ENCODE assay signal across 8 mouse cellular contexts in the genomic region with DNA sequence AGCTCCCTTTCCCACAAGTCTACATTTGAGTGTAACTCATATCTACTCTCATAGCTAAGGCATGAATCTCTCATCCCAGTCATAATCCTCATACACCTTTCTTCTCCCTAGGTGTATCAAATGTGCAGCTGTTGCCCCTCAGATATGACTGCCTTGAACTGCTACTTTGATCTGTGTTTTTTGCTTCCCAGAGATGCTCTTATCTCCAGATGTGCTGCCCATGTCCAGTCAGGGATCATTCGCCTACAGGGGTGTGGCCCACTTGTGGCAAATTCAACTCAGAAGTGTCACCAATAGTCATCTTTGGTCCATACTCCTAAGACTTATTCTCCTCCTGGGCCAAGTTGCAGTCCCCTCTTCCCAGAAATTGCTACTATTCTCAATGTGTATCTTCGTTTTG. TPM values are rescaled to one million over a fixed set of nuclear protein-coding genes. Genes with fewer than 3 reads are reported as not detected.
A peak's percentile ranks its signal among the peaks of the same experiment; 100 is the strongest.
DNase-seq lines count a peak whose midpoint lies in the region; ATAC-seq and TF ChIP-seq lines count a peak whose summit lies in the region.

No protein-coding gene starts in this region.

- no peak overlapping the region for H3K27ac ChIP-seq in kidney, adult 2 months (ENCODE audit: insufficient read depth, low read depth, low read length)
- H3K27ac ChIP-seq in hindbrain, embryonic 14.5 days: peak overlapping the region; percentile 88; the same call in 1 of the 2 replicates
- no peak overlapping the region for H3K27ac ChIP-seq in midbrain, embryonic 13.5 days

- peak overlapping the region; percentile 63 for H3K9ac ChIP-seq in hindbrain, embryonic 14.5 days
- H3K9ac ChIP-seq in midbrain, embryonic 13.5 days (replicated peaks): peak overlapping the region; percentile 69

- ATAC-seq in hindbrain, embryonic 14.5 days (ENCODE audit: low FRiP score): 0 out of 2 replicates have a peak, but pooled peaks have one; percentile 0
- ATAC-seq in midbrain, embryonic 13.5 days: no peak; the same call in none of the 2 replicates

- no peaks in the 10 kb centered on the region for H3K9me3 ChIP-seq in hindbrain, embryonic 14.5 days (ENCODE audit: control insufficient read depth, low read length)
- H3K9me3 ChIP-seq in midbrain, embryonic 13.5 days: no peaks in the 10 kb centered on the region

- no peak for DNase-seq in kidney, adult 2 months
- DNase-seq in kidney, postnatal 36 days: no peak
- DNase-seq in c-Kit-negative CD71-positive TER-119-positive erythroid progenitor cells, embryonic 14.5 days (ENCODE audit: low read depth, low spot score): peak; percentile 32
- DNase-seq in hindbrain, embryonic 14.5 days (ENCODE audit: low spot score): no peak
- no peak for DNase-seq in right cerebral cortex, postnatal 36 days (ENCODE audit: low spot score in 2 of 2)
- no peak for DNase-seq in thymus, postnatal 14 days
- no peak for DNase-seq in frontal cortex, postnatal 25 days (ENCODE audit: low spot score in 2 of 2)

- no peaks in the 10 kb centered on the region for H3K27me3 ChIP-seq in kidney, adult 2 months (replicated peaks; ENCODE audit: control insufficient read depth, insufficient read depth, low read length)
- H3K27me3 ChIP-seq in hindbrain, embryonic 14.5 days (ENCODE audit: control insufficient read depth, insufficient read depth, low read length): no peaks in the 10 kb centered on the region
- no peaks in the 10 kb centered on the region for H3K27me3 ChIP-seq in midbrain, embryonic 13.5 days

- H3K36me3 ChIP-seq in kidney, adult 2 months (ENCODE audit: control insufficient read depth, insufficient read depth, low read length): no peaks in the 10 kb centered on the region
- H3K36me3 ChIP-seq in hindbrain, embryonic 14.5 days (replicated peaks; ENCODE audit: control insufficient read depth, insufficient read depth): peaks cover 42% of the 10 kb centered on the region
- peaks cover 50% of the 10 kb centered on the region for H3K36me3 ChIP-seq in midbrain, embryonic 13.5 days

- peak overlapping the region; percentile 75 for H3K4me2 ChIP-seq in hindbrain, embryonic 14.5 days (replicated peaks)
- H3K4me2 ChIP-seq in midbrain, embryonic 13.5 days (replicated peaks): peak overlapping the region; percentile 73

- peak overlapping the region; percentile 99 for H3K4me3 ChIP-seq in kidney, adult 2 months (ENCODE audit: insufficient read depth, low read depth, low read length)
- peak overlapping the region; percentile 64 for H3K4me3 ChIP-seq in hindbrain, embryonic 14.5 days (replicated peaks; ENCODE audit: low read length)
- peak overlapping the region; percentile 57 for H3K4me3 ChIP-seq in midbrain, embryonic 13.5 days (replicated peaks)

- TF ChIP-seq CTCF in kidney, adult 2 months (conservative IDR thresholded peaks at IDR 0.05; ENCODE audit: insufficient read depth, insufficient read length, low read depth, low read length): no peak

- 19% methylated on average over 2 of the region's 2 CpGs for WGBS in kidney, adult 2 months
- 33% methylated on average over 2 of the region's 2 CpGs for WGBS in hindbrain, embryonic 14.5 days
- 36% methylated on average over 2 of the region's 2 CpGs for WGBS in midbrain, embryonic 13.5 days

- TF ChIP-seq POLR2A in kidney, adult 2 months (IDR thresholded peaks at IDR 0.05; ENCODE audit: low read depth, low read length): no peak

- no peaks in the 10 kb centered on the region; the same call in 1 of the 2 replicates for H3K4me1 ChIP-seq in kidney, adult 2 months (ENCODE audit: control insufficient read depth, insufficient read depth, low read length)
- H3K4me1 ChIP-seq in hindbrain, embryonic 14.5 days (replicated peaks; ENCODE audit: control insufficient read depth, insufficient read depth, low read length): peaks cover 6% of the 10 kb centered on the region; the same call in 1 of the 2 replicates
- H3K4me1 ChIP-seq in midbrain, embryonic 13.5 days (replicated peaks): peaks cover 10% of the 10 kb centered on the region

RNA-seq across cellular contexts. Expression of a gene that starts 0.7 kb away (rescaled TPM):
- polyA plus RNA-seq in kidney, adult 2 months (2012; rRNA removed): 3.2 and 4.0 TPM in 2 replicates
- 4.6 and 6.2 TPM in 2 replicates for polyA plus RNA-seq in hindbrain, embryonic 14.5 days (2014; fragmentation: Nextera tagmentation; extraction: Ambion mirVana)
- 16.0 and 16.6 TPM in 2 replicates for polyA plus RNA-seq in midbrain, embryonic 13.5 days (2015; fragmentation: Nextera tagmentation; extraction: Ambion mirVana)

RNA-seq across cellular contexts. Expression of a gene that starts 0.8 kb away (rescaled TPM):
- 3.4 TPM in 2 replicates for polyA plus RNA-seq in kidney, adult 2 months (2012; rRNA removed)
- 32.7 and 37.7 TPM in 2 replicates for polyA plus RNA-seq in hindbrain, embryonic 14.5 days (2014; fragmentation: Nextera tagmentation; extraction: Ambion mirVana)
- polyA plus RNA-seq in midbrain, embryonic 13.5 days (2015; fragmentation: Nextera tagmentation; extraction: Ambion mirVana): 52.5 and 57.2 TPM in 2 replicates

RNA-seq across cellular contexts. Expression of a gene that starts 46.6 kb away (rescaled TPM):
- 0.03 and 0.05 TPM in 2 replicates for polyA plus RNA-seq in kidney, adult 2 months (2012; rRNA removed)
- 0.50 and 0.68 TPM in 2 replicates for polyA plus RNA-seq in hindbrain, embryonic 14.5 days (2014; fragmentation: Nextera tagmentation; extraction: Ambion mirVana)
- 0.66 and 0.77 TPM in 2 replicates for polyA plus RNA-seq in midbrain, embryonic 13.5 days (2015; fragmentation: Nextera tagmentation; extraction: Ambion mirVana)
